Mouse (Mus musculus) heart, adult 18-20 months (tissue): ENCODE measurements around the gene Rln1. TPM values are rescaled to one million over a fixed set of nuclear protein-coding genes. Genes with fewer than 3 reads are reported as not detected.

Experiments
- DNase-seq, 2 experiments: peaks; one replicate each; pipeline ENCODE4 v3.0.0; 2021 to 2022; ENCODE audit warnings: mixed read lengths in 1 of 2
- total RNA-seq, 2 experiments: library from RNA; stranded (reverse); gene quantifications; 2 replicates each; pipeline ENCODE4 v1.2.3; 2021

The Rln1 gene
- total RNA-seq, 2 experiments from 2014 or later: not detected

DNA sequence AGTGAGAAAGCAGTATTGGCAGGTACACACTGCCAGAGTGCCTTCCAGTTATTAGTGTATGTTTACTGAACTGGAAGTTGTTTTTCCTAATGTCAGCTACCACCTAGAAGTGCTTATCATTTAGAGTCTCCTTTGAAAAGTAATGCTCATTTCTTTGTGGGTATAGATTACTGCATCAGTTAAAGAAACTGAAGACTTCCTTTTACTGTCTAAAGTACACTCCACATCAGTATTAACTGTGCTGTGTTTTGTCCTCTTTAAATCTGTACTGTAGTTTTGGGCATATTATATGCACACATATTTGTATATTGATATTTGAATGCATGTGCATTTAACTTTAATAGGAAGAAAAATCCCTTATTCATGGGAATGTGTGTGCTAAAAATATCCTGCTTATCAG lies 38.3 kb downstream of the Rln1 start:
- DNase-seq: no peak

DNA sequence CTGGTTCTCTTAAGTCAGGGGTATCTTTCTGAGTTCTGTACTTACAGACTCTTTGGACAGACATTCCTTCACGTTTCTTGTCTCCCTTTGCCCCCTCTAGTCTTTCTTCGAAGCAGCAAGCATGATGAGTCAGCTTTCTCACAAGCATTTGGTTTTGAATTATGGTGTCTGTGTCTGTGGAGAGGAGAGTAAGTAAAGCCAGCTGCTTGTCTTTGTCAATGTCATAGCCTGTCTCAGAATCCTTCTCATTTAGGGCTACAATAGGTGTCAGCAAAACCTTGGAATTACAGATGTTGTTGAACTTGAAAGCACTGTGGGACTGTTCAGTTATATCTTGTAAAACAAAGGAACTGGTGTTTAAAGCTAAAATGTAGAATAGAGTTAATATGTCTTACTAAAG lies 39.7 kb downstream of the Rln1 start:
- DNase-seq: no peak

DNA sequence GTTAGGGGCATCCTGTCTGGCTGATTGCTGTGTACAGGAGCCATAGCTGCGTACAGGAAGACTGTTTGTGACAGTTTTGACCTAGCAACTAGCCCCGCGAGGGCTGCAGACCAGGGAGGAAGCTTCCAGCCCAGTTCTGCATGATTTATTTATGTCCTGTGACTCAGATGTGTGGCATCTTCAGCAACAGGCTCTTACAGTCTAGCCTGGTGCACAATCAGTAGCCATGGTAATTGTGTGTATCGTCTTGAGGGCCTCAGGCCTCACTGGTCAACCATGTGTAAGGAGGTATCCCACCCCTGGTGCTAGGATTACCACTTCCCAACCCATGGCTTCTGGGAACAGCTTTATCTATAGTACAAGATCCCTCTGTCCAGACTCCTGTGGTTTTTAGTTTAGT lies 41.9 kb downstream of the Rln1 start:
- DNase-seq: no peak

DNA sequence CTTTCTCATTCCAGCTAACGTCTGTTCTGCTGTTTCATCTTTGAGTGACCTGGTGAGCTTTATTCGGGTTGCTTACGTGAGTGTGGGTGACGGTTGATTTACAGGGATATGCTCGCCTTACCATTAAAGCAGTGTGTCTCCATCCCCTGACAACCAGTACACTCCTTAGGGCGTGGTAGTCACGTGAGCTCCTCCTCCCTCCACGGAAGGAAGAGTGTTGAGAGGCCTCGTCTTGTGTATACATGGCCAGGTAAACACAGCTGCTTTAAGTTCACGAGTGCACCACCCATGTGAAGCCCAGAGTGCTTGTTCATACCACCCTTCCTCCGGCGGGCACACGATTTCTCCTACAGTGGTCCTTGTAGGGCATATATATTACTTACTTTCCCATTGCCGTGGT lies 42.9 kb downstream of the Rln1 start:
- no peak for DNase-seq

DNA sequence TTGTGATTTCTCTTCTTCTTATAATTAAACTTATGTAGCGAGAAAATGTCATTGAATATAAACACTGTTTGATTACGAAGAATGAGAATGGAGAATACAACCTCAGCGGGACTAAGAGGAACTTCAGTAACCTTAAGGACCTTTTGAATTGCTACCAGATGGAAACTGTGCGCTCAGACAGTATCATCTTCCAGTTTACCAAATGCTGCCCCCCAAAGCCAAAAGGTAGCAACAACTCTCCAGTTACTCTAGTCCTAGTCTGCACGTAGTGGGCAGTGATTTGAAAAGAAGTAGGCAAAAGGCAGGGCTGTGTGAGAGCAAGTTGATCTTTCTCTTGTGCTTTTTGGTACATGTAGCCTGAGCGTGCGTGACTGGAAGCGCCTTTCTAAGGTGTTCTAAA lies 46.6 kb downstream of the Rln1 start:
- no peak for DNase-seq

DNA sequence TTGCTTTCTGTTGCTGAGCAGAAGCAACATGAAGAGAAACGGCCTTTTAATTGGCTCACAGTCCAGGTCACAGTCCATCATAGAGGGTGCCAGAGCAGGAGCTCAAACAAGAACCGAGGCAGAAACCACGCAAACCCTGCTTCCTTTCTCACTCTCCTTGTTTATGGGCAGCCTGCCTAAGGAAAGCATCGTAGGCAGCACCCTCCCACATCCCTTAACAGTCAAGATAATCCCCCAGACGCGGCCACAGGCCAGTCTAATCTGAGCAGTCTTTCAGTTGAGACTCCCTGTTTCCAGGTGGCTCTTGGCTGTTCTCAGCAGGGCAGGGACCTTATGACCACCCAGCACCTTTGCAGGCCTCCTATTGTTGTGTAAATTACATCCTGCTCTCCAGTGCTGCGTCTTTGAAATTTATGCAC lies 49.0 kb downstream of the Rln1 start:
- DNase-seq: no peak

Other genes with a start within 250 kb of the Rln1 start
- 1 to 10 TPM; 4.2 to 5.9 TPM for gene Rcl1, start 233.3 kb downstream of the Rln1 start, total RNA-seq
- gene Jak2, start 82.8 kb downstream of the Rln1 start, total RNA-seq: 10 to 100 TPM; 16.2 to 20.1 TPM
- under 1 TPM; 0.40 to 0.72 TPM for gene Insl6, start 9.3 kb downstream of the Rln1 start, total RNA-seq
- gene Plgrkt, start 32.7 kb upstream of the Rln1 start, total RNA-seq: 10 to 100 TPM; 26.8 to 27.8 TPM
- 1 to 10 TPM; 2.6 to 9.4 TPM for gene Cd274, start 32.8 kb upstream of the Rln1 start, total RNA-seq
- under 1 TPM in 1 of 2 experiments, not detected in 1; 0.15 TPM for gene Pdcd1lg2, start 76.2 kb upstream of the Rln1 start, total RNA-seq
- 10 to 100 TPM; 17.5 to 17.9 TPM for gene Ric1, start 187.6 kb upstream of the Rln1 start, total RNA-seq